Mouse (Mus musculus): ENCODE data around the gene Nubp2. TPM values are rescaled to one million over a fixed set of nuclear protein-coding genes. Genes with fewer than 3 reads are reported as not detected.
A peak's percentile ranks its signal among the peaks of the same experiment; 100 is the strongest.

Nubp2 gene
- total RNA-seq (2022), result 10 to 100 TPM; 32.1 to 36.8 (median 33.3) TPM

DNA sequence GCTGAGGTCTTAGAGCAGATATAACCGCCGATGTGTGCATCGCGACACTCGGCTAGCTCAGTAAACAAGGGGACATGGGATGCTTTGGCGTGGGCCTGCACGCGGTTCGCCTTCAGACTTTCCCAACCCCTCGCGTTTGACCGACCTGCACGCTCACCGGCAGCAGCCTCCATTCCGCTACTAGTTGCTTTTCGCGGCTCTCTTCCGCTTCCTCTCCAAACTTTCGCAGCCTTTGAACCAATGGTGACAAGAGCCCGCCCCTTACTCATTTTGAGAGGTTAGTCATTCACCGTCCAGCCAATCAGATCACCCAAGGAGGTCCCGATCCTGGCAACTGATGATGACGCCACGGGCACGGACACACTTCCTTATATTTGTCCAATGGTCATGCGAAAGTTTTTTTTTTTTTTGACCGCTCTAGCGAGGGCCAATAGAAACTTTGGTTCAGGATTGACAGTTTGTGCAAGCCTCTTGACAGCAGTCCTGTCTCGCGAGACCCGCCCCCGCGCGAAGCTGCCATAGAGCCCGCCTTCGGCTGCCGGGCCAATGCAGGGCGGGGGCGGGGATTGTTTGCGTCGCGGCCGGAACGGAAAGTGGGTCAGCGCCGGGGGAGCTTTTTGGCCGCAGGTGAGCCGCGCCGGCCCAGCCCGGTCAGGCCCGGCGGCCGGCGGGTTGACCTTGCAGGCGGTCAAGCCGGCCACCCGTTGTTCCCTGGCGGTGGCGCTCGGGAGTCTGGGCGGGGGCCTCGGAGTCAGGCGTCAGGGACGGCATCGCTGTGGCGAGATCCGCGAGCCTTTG is at the start of gene Nubp2, which contains the start of gene Spsb3:
Gene Nubp2 (minus strand): TSS at position 216 of the 798 bp plus-strand sequence.
Gene Spsb3 (plus strand): TSS at position 510 of the 798 bp plus-strand sequence.
- peak; percentile 99 to 100 for DNase-seq (ENCODE audit: low spot score in 2 of 2)

- DNase-seq (ENCODE audit: low spot score in 2 of 2), result no peak
Measured at GRCm38 (mm10) chr17:24935666-24936065, 49.5 kb upstream of the Nubp2 start.

- no peak for DNase-seq (ENCODE audit: low spot score in 2 of 2)
Measured at GRCm38 (mm10) chr17:24934926-24935325, 48.8 kb upstream of the Nubp2 start.

GRCm38 (mm10) chr17:24933163-24933562 is 47.0 kb upstream of the Nubp2 start:
- DNase-seq (ENCODE audit: low spot score in 2 of 2), result no peak

GRCm38 (mm10) chr17:24932431-24932830 is 46.3 kb upstream of the Nubp2 start:
- no peak for DNase-seq (ENCODE audit: low spot score in 2 of 2)

DNA sequence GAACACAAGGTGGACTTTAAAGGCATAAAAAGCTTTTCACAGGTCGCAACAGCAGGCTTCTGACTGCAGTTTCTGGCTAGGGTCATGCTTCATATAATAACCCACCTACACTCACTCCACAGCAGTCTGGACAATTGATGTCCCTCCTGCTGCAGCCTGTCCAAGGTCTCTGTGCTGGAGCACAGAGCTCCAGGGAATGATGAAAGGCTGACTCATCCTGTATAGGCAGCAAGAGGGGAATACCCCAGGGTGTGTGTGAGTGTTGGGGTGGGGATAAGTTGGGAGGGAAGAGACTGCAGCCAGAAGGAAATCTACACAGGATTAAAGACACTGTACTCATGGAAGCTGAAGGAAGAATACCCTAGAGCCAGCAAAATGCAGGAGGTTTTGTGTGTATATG is 43.4 kb upstream of the Nubp2 start:
- no peak for DNase-seq (ENCODE audit: low spot score in 2 of 2)

- DNase-seq (ENCODE audit: low spot score in 2 of 2), result no peak
Measured at GRCm38 (mm10) chr17:24923246-24923645, 37.1 kb upstream of the Nubp2 start.

GRCm38 (mm10) chr17:24913984-24914383 is 27.8 kb upstream of the Nubp2 start:
- no peak for DNase-seq (ENCODE audit: low spot score in 2 of 2)

DNA sequence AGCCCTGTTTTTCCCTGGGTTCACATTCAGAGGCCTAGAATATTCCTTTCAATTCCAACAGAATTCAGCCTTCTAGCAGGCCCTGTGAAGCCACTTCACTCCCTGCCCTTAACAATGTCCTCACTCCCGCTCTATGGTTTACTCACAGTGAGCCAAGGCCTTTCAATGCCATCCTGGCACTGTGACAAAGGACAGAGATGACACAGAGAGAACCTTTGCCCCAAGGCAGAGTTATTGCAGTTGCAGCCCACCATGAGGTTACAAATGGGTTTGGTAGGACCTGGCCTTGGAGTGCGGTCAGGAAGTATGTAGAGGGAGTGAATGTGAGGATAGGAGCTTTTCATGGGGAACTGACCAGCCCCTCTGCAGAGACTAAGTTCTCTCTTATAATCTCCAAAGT is 21.4 kb upstream of the Nubp2 start:
- DNase-seq (ENCODE audit: low spot score in 2 of 2), result no peak

GRCm38 (mm10) chr17:24903767-24904166 is 17.6 kb upstream of the Nubp2 start:
- DNase-seq (ENCODE audit: low spot score in 2 of 2), result no peak

GRCm38 (mm10) chr17:24902671-24903474 is 16.7 kb upstream of the Nubp2 start:
- no peak for DNase-seq (ENCODE audit: low spot score in 2 of 2)

GRCm38 (mm10) chr17:24902124-24902523 is 16.0 kb upstream of the Nubp2 start:
- no peak for DNase-seq (ENCODE audit: low spot score in 2 of 2)

GRCm38 (mm10) chr17:24900014-24900413 is 13.9 kb upstream of the Nubp2 start:
- DNase-seq (ENCODE audit: low spot score in 2 of 2), result no peak

DNA sequence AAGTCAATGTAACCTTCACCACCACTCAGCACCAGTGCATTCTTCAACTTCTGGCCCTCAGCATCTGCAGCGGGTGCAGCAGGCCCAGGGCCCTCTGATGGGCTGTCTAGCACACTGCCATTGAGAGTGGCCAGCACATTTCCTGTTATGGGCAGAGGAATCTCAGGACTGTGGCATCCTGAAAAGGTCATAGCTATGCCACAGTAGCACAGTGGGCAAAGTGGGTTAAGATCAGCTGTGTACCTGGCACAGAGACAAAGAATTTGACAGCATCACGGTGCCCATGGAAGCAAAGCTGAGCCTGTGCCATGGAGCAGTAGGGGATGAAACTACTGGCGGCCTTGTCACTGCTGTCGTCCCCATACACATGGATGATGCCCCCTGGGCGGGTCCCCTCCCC is 13.0 kb upstream of the Nubp2 start:
- no peak for DNase-seq (ENCODE audit: low spot score in 2 of 2)

DNA sequence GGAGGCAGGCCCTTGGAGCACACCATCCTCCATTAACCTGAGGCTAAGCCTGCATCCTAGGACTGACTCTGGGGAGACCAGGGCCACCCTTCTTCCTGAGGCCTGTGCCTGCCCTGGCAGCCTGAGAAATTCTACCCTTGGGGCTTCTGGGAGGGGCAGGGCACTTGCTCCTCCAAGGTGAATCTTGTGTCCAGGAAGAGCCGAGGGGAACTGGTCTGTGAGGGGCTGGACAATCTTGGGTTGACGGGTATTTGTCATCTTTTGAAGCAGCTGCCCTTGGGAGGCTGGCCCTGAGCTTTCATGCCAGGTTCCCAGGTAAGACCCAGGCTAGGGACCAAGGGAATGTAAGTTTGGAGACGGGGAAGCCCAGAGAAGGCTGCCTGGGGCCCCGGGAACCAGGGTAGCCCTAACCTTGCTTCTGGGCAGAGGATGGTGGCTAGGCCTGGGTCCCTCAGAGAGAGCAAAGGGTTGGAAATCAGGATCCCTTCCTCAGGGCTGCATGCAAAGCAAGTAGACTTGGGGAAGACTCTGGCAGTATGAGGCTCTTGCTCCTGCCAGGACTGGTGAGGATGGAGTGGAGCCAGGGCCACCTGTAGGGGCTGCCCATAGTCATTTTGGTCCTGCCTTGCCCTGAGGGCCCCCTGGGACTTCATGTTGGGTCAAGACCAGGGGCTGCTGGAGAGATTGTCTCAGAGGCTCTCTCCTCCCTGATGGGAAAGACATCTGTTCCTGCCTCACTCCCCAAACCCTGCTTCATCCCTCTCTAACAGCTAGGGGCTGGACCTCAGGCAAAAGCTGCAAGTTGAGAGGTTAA is 12.1 kb upstream of the Nubp2 start:
- no peak for DNase-seq (ENCODE audit: low spot score in 2 of 2)

DNA sequence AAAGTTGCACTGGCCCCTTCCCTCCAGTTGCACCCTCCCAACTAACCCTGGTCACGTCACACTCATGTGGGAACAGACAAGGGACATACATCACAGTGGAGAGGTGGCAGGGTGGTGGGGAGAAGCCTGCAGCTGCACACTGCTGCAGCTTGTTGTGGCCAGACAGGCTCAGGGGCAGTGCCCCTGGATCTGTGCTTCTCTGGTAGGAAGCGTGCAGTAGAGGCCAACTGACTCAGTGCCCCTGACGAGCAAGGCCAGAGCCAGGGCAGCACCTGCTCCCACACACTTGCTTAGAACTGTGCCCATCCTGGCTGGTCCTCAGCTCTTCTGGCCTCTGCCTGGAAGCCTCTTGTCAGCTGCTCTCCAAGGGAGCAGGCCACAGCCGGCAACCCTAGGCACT is 11.5 kb upstream of the Nubp2 start:
- DNase-seq (ENCODE audit: low spot score in 2 of 2), result no peak

DNA sequence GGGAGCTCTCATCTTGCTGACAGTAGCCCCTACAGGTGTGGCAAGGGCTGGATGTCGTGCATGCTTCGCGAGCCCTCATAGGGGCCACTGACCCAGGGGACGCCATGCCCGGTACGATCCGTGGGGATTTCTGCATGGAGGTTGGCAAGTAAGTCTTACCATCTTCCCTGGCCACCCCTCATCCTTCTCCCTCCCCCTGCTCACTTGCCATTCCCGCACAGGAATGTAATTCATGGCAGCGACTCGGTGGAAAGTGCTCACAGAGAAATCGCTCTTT is 10.8 kb upstream of the Nubp2 start:
- DNase-seq (ENCODE audit: low spot score in 2 of 2), result no peak

DNA sequence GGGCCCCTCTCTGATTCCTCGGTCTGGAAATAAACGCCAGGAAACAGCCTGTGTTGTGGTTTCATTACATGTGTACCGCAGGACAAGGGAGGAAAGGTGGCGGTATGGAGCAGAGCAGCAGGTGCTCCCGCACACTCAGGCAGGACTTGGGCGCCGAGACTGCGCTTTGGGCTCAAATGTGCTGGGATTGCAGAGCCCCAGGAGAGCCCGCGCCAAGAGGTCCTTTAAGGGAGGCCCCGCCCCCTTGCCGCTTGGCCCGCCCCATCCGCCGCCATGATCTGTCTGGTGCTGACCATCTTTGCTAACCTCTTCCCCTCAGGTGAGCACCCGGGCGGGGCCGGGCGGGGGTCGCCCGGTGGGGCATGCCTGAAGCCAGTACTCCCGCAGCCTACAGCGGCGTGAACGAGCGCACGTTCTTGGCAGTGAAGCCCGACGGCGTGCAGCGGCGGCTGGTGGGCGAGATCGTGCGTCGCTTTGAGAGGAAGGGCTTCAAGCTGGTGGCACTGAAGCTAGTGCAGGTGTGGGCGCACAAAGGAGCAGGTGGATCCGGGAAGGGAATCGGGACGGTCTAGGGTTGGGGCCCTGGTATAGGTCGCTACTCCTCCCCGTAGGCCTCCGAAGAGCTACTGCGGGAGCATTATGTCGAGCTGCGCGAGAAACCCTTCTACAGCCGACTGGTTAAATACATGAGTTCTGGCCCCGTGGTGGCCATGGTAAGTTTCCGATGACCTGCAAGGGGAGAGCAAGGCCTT is 10.3 kb upstream of the Nubp2 start, which contains the start of gene Nme3:
Gene Nme3 (plus strand): TSS at position 260 of the 752 bp plus-strand sequence.
- peak in 1 of 2 experiments; percentile 67 for DNase-seq (ENCODE audit: low spot score in 2 of 2)

- DNase-seq (ENCODE audit: low spot score in 2 of 2), result no peak
Measured at GRCm38 (mm10) chr17:24895571-24896240, 9.6 kb upstream of the Nubp2 start.

- peak in 1 of 2 experiments; percentile 78 for DNase-seq (ENCODE audit: low spot score in 2 of 2)
Measured at GRCm38 (mm10) chr17:24894995-24895547, 8.9 kb upstream of the Nubp2 start, which contains the start of the genes Eme2 and Mrps34. Eme2 (minus strand) TSS chr17:24895087. Mrps34 (plus strand) TSS chr17:24895116.

Data from layer of hippocampus, adult 8-10 months (tissue).